Mouse (Mus musculus) cerebellum, adult 2 months (tissue): ENCODE data around the gene Chd4. TPM values are rescaled to one million over a fixed set of nuclear protein-coding genes. Genes with fewer than 3 reads are reported as not detected.

Experiments used
- DNase-seq, 2 experiments: peaks; one replicate each; pipeline ENCODE4 v3.0.0; 2021
- H3K27ac ChIP-seq: fragments of 200-500 bp; 2 replicates; pipeline ENCODE4 v1.5.1; 2012; ENCODE audit warnings: low read length, control low read depth, inconsistent platforms; ENCODE audit not compliant: insufficient read depth
- H3K27me3 ChIP-seq: fragments of 200-500 bp; 2 replicates; pipeline ENCODE4 v1.6.1; 2012; ENCODE audit warnings: inconsistent platforms, mild to moderate bottlenecking, low read length, moderate library complexity; ENCODE audit not compliant: control insufficient read depth, insufficient read depth
- H3K4me1 ChIP-seq: fragments of 200-500 bp; 2 replicates; pipeline ENCODE4 v1.6.1; 2011; ENCODE audit warnings: low read length; ENCODE audit not compliant: control insufficient read depth, insufficient read depth
- H3K4me3 ChIP-seq: fragments of 200-500 bp; replicated peaks from 2 replicates; pipeline ENCODE3; 2011; ENCODE audit warnings: mild to moderate bottlenecking, low read depth, low read length, control low read depth; ENCODE audit not compliant: insufficient read depth
- CTCF ChIP-seq: fragments of 200-500 bp; IDR thresholded peaks from 2 replicates; pipeline ENCODE4 v1.5.1; 2011; ENCODE audit warnings: low read depth, mild to moderate bottlenecking, control low read depth, low read length, moderate library complexity, borderline replicate concordance; ENCODE audit not compliant: insufficient read depth
- POLR2A ChIP-seq: fragments of 200-500 bp; IDR thresholded peaks from 2 replicates; pipeline ENCODE4 v1.6.1; 2011; ENCODE audit warnings: low read length, control low read depth, borderline replicate concordance; ENCODE audit not compliant: insufficient read depth
- WGBS: fragments of 180-500 bp; shearing (Covaris S2); methylation state at CpG from one replicate; pipeline ENCODE4 v1.1.7; 2018; 5-methylcytosine and 5-hydroxymethylcytosine counted together
- polyA plus RNA-seq: library from polyadenylated mRNA; depleted of rRNA; stranded (reverse); fragments of >200 nt; gene quantifications from 2 replicates; pipeline ENCODE4 v1.2.3, GENCODE M21; 2012

Chd4 gene
- polyA plus RNA-seq, 1 experiment, result 110 TPM

DNA sequence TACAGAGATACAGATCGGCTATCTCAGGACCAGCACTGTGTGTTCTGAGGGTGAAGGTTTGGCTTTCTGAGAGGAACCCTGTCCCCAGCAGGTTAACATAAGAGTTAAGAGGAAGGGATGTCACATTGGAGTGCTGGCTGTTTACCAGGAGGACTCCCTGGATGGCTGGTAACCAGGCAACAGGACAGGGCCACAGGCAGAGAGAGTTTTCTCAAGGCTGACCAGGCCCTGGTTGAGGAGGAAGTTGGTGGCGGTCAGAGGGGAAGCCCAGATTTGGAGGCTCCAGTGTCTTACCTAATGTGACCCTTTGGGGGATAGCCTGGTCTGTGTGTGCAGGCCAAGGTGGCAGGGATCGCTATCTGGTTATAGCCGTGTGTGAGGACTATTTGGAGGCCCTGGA is 51.0 kb downstream of the Chd4 start:
- H3K27me3 ChIP-seq, result no peaks in the 10 kb centered on the region
- H3K4me3 ChIP-seq, result peak overlapping the region; percentile 72
- TF ChIP-seq POLR2A, result no peak
- TF ChIP-seq CTCF, result no peak
- peaks cover 28% of the 10 kb centered on the region for H3K4me1 ChIP-seq
- DNase-seq, result peak in 1 of 2 experiments; percentile 65
- WGBS, result 12% methylated on average over 4 of the region's 4 CpGs
- peak overlapping the region; percentile 89 for H3K27ac ChIP-seq

DNA sequence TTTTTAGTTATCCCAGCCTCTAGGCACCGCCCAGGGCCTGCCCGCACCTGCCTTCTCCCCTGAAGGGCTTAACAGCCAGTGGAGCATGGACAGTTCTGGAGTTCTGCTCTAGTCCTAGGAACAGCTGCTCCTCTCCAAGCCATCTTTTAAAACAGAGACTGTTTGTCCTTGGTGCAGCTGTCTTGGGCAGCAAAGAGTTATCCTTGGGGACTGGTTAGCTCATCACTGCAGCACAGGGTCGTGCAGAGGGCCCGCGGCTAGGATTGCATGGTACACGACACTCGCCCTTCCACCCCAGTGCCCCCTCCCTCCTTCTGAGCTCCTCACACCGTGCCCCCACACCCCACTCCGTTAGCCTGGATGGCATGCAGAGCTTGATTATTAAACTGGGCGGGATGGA is 51.5 kb downstream of the Chd4 start:
- WGBS, result 10% methylated on average over 10 of the region's 10 CpGs
- H3K4me1 ChIP-seq, result peaks cover 28% of the 10 kb centered on the region
- no peaks in the 10 kb centered on the region for H3K27me3 ChIP-seq
- TF ChIP-seq POLR2A, result no peak
- no peak for TF ChIP-seq CTCF
- peak overlapping the region; percentile 72 for H3K4me3 ChIP-seq
- DNase-seq, result peak in 1 of 2 experiments; percentile 36
- peak overlapping the region; percentile 89 for H3K27ac ChIP-seq

DNA sequence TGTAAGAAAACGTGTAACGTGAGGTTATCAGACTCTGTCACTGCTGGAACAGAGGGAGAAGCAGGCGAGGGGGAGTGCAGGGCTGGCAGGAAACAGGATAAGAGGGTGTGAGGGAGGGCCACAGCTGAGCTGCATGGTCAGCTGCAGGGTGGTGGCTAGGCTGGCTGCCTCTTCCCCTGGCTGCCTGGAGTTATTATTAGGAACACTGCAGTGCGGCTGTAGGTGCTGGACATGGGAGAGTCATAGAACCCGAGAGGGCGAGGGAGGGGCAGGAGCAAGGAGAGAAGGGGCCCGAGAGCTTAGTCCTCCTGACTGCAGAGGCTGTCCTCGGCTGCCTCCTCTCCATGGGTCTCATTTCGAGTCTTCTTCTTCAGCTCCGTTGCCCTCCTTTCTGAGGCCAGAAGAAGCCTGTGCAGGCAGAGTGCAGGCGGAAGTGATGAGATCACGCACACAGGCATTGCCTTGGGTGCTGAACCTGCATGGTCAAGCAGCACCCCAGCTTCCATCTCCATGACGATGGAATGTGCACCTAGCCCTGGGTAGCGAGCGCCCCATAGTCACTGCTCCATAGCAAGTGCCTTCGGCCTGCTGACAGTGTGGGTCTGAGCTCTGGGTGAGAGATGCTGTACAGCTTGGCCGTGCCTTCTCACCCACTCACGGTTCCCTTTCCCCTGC is 52.6 kb downstream of the Chd4 start:
- peak; percentile 65 to 72 for DNase-seq
- H3K27ac ChIP-seq, result peak overlapping the region; percentile 89
- 8% methylated on average over 18 of the region's 18 CpGs for WGBS
- H3K27me3 ChIP-seq, result no peaks in the 10 kb centered on the region
- TF ChIP-seq CTCF (no peak), POLR2A (peak; percentile 8; the same call in 1 of the 2 replicates)
- H3K4me3 ChIP-seq, result peak overlapping the region; percentile 72
- H3K4me1 ChIP-seq, result peaks cover 28% of the 10 kb centered on the region

DNA sequence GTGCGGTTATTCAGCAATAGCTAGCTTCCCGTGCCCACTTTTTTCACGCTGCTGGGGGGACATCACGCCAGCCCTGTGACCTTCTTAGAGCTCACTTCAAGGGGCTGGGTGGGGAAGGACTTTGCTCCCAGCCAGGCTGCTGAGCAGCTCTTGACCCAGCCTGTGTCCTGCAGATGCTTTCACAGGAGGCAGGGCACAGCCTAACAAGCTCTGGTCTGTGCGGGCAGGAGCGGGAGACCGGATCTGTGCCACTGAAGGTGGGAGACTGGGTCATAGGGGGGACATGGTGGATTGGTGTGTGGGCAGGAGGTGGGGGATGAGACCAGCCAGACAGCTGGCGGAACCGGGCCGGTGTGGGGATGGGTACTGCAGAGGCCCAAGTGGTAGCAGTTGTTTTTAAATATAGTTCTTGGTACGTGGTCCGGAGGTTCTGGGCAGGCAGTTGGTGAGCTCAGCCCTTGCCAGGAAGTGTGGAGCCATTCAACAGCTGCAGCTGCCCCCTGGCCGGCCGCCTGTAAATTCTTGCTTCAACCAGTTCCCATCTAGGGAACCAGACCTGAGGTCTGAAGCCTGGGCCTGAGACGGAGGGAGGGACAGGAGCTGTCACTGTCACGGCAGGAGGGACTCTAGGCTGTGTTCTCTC is 53.3 kb downstream of the Chd4 start:
- Histone ChIP-seq H3K4me3 (peak overlapping the region; percentile 72), H3K4me1 (peaks cover 28% of the 10 kb centered on the region), H3K27me3 (no peaks in the 10 kb centered on the region), H3K27ac (peak overlapping the region; percentile 89)
- 8% methylated on average over 16 of the region's 16 CpGs for WGBS
- no peak for TF ChIP-seq POLR2A
- TF ChIP-seq CTCF, result no peak
- DNase-seq, result peak; percentile 55 to 57

DNA sequence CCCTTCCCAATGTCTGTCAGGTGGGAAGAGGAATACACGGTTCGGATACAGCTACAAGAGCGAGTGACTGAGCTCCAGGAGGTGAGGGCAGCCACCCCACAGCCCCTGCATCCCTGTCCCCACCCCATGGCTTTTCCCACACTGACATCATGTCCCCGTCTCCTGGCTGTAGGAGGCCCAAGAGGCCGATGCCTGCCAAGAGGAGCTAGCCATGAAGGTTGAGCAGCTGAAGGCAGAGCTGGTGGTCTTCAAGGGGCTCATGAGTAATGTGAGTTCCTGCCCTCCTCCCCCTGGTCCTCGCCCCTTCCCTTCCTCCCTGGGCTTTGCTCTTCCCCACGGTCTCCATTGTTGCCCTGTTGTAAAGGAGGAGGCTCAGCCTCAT is 53.8 kb downstream of the Chd4 start:
- no peak for DNase-seq
- Histone ChIP-seq H3K27me3 (no peaks in the 10 kb centered on the region), H3K4me1 (peaks cover 28% of the 10 kb centered on the region), H3K27ac (peak overlapping the region; percentile 89), H3K4me3 (no peak overlapping the region)
- TF ChIP-seq POLR2A (no peak), CTCF (no peak)
- WGBS, result 18% methylated on average over 7 of the region's 7 CpGs

DNA sequence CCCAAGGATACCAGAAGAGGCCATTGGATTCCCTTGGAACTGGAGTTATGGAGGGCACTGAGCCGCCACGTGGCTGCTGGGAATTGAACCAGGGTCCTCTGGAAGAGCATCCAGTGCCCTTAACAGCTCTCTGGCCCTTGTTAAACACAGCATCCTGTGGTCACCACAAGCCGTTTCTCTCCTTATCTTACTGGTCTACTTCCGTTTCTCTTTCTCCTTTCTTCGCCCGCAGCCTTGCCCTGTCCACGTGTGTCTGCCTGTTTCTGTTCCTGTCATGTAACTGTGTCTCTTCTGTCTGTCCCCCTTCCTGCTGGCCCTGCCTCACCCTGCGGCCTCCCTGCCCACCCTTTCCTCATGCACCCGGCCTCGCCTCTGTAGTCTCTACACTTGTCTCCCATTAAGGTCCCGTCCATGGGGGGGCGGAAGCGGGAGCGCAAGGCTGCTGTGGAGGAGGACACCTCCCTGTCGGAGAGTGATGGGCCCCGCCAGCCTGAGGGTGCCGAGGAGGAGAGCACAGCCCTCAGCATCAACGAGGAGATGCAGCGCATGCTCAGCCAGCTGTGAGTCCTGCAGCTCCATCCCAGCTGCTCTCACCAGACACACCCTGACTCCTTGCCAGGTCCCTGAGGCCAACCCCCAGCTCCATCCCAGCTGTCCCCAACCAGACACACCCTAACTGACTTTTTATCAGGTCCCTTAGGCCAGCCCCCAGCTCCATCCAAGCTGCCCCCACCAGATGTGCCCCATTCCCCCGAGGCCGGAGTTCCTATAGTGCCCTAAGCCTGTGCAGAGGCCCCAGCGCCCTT is 56.6 kb downstream of the Chd4 start:
- 70% methylated on average over 22 of the region's 22 CpGs for WGBS
- no peak for DNase-seq
- peaks cover 20% of the 10 kb centered on the region for H3K4me1 ChIP-seq
- no peaks in the 10 kb centered on the region for H3K27me3 ChIP-seq
- TF ChIP-seq CTCF, result no peak
- TF ChIP-seq POLR2A, result no peak
- no peak overlapping the region for H3K27ac ChIP-seq
- no peak overlapping the region for H3K4me3 ChIP-seq

DNA sequence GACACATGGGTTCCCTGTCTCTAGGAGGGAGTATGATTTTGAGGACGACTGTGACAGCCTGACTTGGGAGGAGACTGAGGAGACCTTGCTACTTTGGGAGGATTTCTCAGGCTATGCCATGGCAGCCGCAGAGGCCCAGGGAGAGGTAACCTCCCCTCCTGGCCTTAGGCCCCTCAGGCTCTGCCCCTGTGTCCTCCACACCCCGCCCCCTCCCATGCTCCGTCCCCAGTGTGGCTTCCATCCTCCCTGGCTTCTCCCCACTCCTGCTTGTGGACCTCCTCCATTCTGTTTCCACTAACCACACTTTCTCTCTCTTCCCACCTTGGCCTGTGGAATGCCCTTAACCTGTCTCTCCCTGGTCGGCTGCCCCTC is 57.2 kb downstream of the Chd4 start:
- 82% methylated on average over 5 of the region's 5 CpGs for WGBS
- TF ChIP-seq POLR2A (no peak), CTCF (no peak)
- no peaks in the 10 kb centered on the region for H3K27me3 ChIP-seq
- peaks cover 16% of the 10 kb centered on the region for H3K4me1 ChIP-seq
- H3K27ac ChIP-seq, result no peak overlapping the region
- no peak overlapping the region for H3K4me3 ChIP-seq
- DNase-seq, result no peak
